Mouse (Mus musculus) layer of hippocampus, adult 9-11 months (tissue): Measurements from ENCODE around the gene Tigd3.
"Not testable (repeated sequence)": the region's sequence is repeated elsewhere in the genome, so short reads cannot be mapped to it uniquely, and the experiment has no call there.

Experiments used
- DNase-seq: peaks from one replicate; pipeline ENCODE4 v3.0.0; 2022

Tigd3 gene

GRCm38 (mm10) chr19:5921715-5922114, 27.8 kb upstream of the Tigd3 start:
- no peak for DNase-seq

- DNase-seq, result no peak
Observed at GRCm38 (mm10) chr19:5913007-5913719, 19.2 kb upstream of the Tigd3 start, which contains the start of gene Dpf2. Gene Dpf2 (minus strand): TSS chr19:5913010.

- DNase-seq, result peak; percentile 99
Observed at GRCm38 (mm10) chr19:5912103-5913006, 18.4 kb upstream of the Tigd3 start.

- DNase-seq, result no peak
Observed at GRCm38 (mm10) chr19:5911430-5912102, 17.6 kb upstream of the Tigd3 start.

GRCm38 (mm10) chr19:5910221-5910620, 16.3 kb upstream of the Tigd3 start:
- DNase-seq, result no peak

- DNase-seq, result no peak
Observed at GRCm38 (mm10) chr19:5907275-5907674, 13.3 kb upstream of the Tigd3 start.

- no peak for DNase-seq
Observed at GRCm38 (mm10) chr19:5893282-5894001, 507 bp downstream of the Tigd3 start.

- no peak for DNase-seq
Observed at GRCm38 (mm10) chr19:5892735-5893134, 1.2 kb downstream of the Tigd3 start.

GRCm38 (mm10) chr19:5892262-5892661, 1.7 kb downstream of the Tigd3 start:
- no peak for DNase-seq

GRCm38 (mm10) chr19:5891521-5892258, 2.3 kb downstream of the Tigd3 start:
- DNase-seq, result no peak

GRCm38 (mm10) chr19:5889211-5889610, 4.7 kb downstream of the Tigd3 start:
- no peak for DNase-seq

- DNase-seq, result no peak
Observed at GRCm38 (mm10) chr19:5887234-5887815, 6.6 kb downstream of the Tigd3 start.

- DNase-seq, result no peak
Observed at GRCm38 (mm10) chr19:5885838-5886237, 8.1 kb downstream of the Tigd3 start.

GRCm38 (mm10) chr19:5883935-5884334, 10.0 kb downstream of the Tigd3 start:
- DNase-seq, result no peak

- DNase-seq, result not testable (repeated sequence)
Observed at GRCm38 (mm10) chr19:5882079-5882478, 11.9 kb downstream of the Tigd3 start.

- no peak for DNase-seq
Observed at GRCm38 (mm10) chr19:5881155-5881554, 12.8 kb downstream of the Tigd3 start.

GRCm38 (mm10) chr19:5879735-5880134, 14.2 kb downstream of the Tigd3 start:
- DNase-seq, result no peak

GRCm38 (mm10) chr19:5878916-5879315, 15.0 kb downstream of the Tigd3 start:
- DNase-seq, result no peak

- DNase-seq, result no peak
Observed at GRCm38 (mm10) chr19:5878362-5878722, 15.6 kb downstream of the Tigd3 start.

- peak; percentile 83 for DNase-seq
Observed at GRCm38 (mm10) chr19:5877618-5878361, 16.2 kb downstream of the Tigd3 start, which contains the start of gene Slc25a45. Gene Slc25a45 (plus strand): TSS chr19:5877808.

GRCm38 (mm10) chr19:5874969-5875480, 18.9 kb downstream of the Tigd3 start, which contains the start of gene Frmd8:
Gene Frmd8 (minus strand): TSS chr19:5875274.
- peak; percentile 94 for DNase-seq
